Mouse (Mus musculus) E14TG2a.4 (cell line): ENCODE data around the gene Abhd16a.

Experiments
- CTCF ChIP-seq: conservative IDR thresholded peaks from 2 replicates; pipeline ENCODE4 v1.5.1; 2014; ENCODE audit warnings: low read length
- NANOG ChIP-seq: IDR thresholded peaks from 2 replicates; pipeline ENCODE4 v1.6.1; 2014; ENCODE audit warnings: borderline replicate concordance, low read length, mixed read lengths
- POU5F1 ChIP-seq: IDR thresholded peaks from 2 replicates; pipeline ENCODE4 v1.6.1; 2014; ENCODE audit warnings: low read length, borderline replicate concordance

DNA sequence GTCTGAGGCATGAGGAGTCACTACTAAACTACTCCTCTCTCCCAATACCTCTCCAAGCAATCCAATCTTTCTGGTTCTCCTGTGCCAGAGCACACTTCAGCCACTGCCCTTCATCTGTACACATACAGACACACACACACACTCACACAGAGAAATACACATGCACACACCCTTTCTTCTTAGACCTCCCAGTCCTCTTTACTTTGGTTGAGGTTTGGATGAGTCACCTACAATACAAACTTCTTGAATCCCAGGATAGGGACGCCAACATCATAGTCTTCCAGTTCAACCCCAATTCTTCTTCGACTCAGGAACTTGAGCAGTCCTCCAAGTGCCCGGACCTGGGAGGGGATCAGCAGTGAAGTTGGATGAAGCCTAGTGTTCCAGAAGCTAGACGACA lies 45.3 kb upstream of the Abhd16a start:
- TF ChIP-seq CTCF (no peak), NANOG (no peak), POU5F1 (no peak)
